24 mouse cellular contexts compared by ENCODE assay signal in the genomic region with DNA sequence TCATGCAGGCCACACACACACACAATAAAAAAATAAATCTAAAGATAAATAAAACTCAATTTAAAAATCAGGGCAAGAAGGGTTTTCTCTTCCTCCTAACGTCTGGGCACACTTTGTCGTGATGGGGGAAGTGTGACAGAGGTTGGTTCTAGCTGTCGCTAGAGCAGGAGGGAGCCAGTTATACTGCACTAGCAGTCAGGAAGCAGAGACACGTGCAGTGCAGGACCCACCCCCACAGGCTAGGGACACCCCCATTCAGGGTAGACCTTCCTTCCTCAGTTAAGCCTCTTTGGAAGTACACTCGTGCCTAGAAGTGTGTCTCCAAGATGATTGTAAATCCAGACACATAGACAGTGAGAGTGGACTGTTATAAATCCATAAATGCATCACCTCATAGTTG. TPM values are rescaled to one million over a fixed set of nuclear protein-coding genes. Genes with fewer than 3 reads are reported as not detected.
DNase-seq lines count a peak whose midpoint lies in the region; ATAC-seq lines count a peak whose summit lies in the region.
"Had no signal": no experiment of that assay in that cellular context is flagged by ENCODE, and none has a peak within 500 bp of the region (broad histone marks: within the 10 kb centered on the region; RNA-seq: fewer than 3 reads in every experiment).

No protein-coding gene starts in this region.

- peak overlapping the region; percentile 16; the same call in 1 of the 2 replicates for H3K27ac ChIP-seq in macrophage
- H3K27ac ChIP-seq: embryonic facial prominence, embryonic 10.5 days; embryonic facial prominence, embryonic 13.5 days; forebrain, embryonic 12.5 days; forebrain, embryonic 15.5 days; heart, adult 2 months; hindbrain, embryonic 12.5 days; hindbrain, embryonic 15.5 days; intestine, embryonic 15.5 days had no signal

- no peaks in the 10 kb centered on the region for H3K36me3 ChIP-seq in macrophage (ENCODE audit: inconsistent target)
- H3K36me3 ChIP-seq: intestine, embryonic 15.5 days had no signal

- DNase-seq in A20 (ENCODE audit: low read depth, low spot score) = peak; percentile 23
- peak; percentile 40 for DNase-seq in CD4-positive, CD25-positive, alpha-beta regulatory T cell, adult 2 months (ENCODE audit: low read depth, low spot score)
- no peak for DNase-seq in kidney, postnatal 4 days
- DNase-seq in lung, postnatal 10 days = no peak
- DNase-seq in kidney, adult 11 months = no peak
- DNase-seq in cerebellum, adult 8-10 months = no peak
- DNase-seq: adrenal gland, postnatal 10 days; adrenal gland, postnatal 36 days; cerebellum, adult 18-20 months; cerebellum, adult 9-11 months; cerebellum, postnatal 36 days; embryo, embryonic 11 days; gastrocnemius, postnatal 10 days; heart, adult 2 months had no signal

- H3K4me3 ChIP-seq in macrophage (ENCODE audit: inconsistent target) = no peak overlapping the region
- H3K4me3 ChIP-seq: embryonic facial prominence, embryonic 10.5 days; embryonic facial prominence, embryonic 13.5 days; erythroblast, embryonic 14.5 days; forebrain, embryonic 12.5 days; forebrain, embryonic 15.5 days; heart, adult 2 months; hindbrain, embryonic 12.5 days; hindbrain, embryonic 15.5 days; intestine, embryonic 15.5 days had no signal

- H3K79me2 ChIP-seq in macrophage (ENCODE audit: inconsistent target) = no peaks in the 10 kb centered on the region

- 19% methylated on average over 5 of the region's 5 CpGs for WGBS in macrophage (ENCODE audit: missing documents)

- ATAC-seq in activated CD4-positive, CD25-positive, alpha-beta regulatory T cell, adult 4 months = peak; percentile 46
- ATAC-seq: forebrain, embryonic 15.5 days; intestine, embryonic 15.5 days had no signal

RNA-seq across cellular contexts. Expression of a gene that starts 12.6 kb away (rescaled TPM):
- 1 to 10 TPM in 1 of 2 experiments, under 1 TPM in 1; 0.17 to 2.4 TPM for polyA plus RNA-seq in activated CD4-positive, CD25-positive, alpha-beta regulatory T cell, adult 4 months (2017; shearing (Covaris generic))
- 10 to 100 TPM in 15 of 26 experiments, 1 to 10 TPM in 8, under 1 TPM in 3; 0.33 to 40.0 (median 13.2) TPM for total RNA-seq in macrophage (2018; cell fraction: chromatin; rRNA removed)
- 1 to 10 TPM in 24 of 26 experiments, under 1 TPM in 2; 0.57 to 5.0 (median 2.7) TPM for total RNA-seq in macrophage (2018; cell fraction: cytosol; rRNA removed)
- total RNA-seq in macrophage (2018; cell fraction: nucleus; rRNA removed) = 10 to 100 TPM in 5 of 26 experiments, 1 to 10 TPM in 21; 1.5 to 14.9 (median 5.4) TPM
- polyA plus RNA-seq in macrophage (2018) = 1.7 to 3.2 TPM (median 1.9 TPM) in 3 replicates

RNA-seq across cellular contexts. Expression of a gene that starts 18.7 kb away (rescaled TPM):
- 1,000 to 10,000 TPM; 1,435 to 1,661 TPM for polyA plus RNA-seq in activated CD4-positive, CD25-positive, alpha-beta regulatory T cell, adult 4 months (2017; shearing (Covaris generic))
- 100 to 1,000 TPM in 1 of 26 experiments, 10 to 100 TPM in 25; 31.1 to 216 (median 55.7) TPM for total RNA-seq in macrophage (2018; cell fraction: chromatin; rRNA removed)
- total RNA-seq in macrophage (2018; cell fraction: cytosol; rRNA removed) = 100 to 1,000 TPM; 282 to 615 (median 404) TPM
- 100 to 1,000 TPM in 3 of 26 experiments, 10 to 100 TPM in 23; 37.4 to 123 (median 71.6) TPM for total RNA-seq in macrophage (2018; cell fraction: nucleus; rRNA removed)
- 621 to 1,326 TPM (median 1,292 TPM) in 3 replicates for polyA plus RNA-seq in macrophage (2018)

RNA-seq across cellular contexts. Expression of a gene that starts 18.9 kb away (rescaled TPM):
- polyA plus RNA-seq in activated CD4-positive, CD25-positive, alpha-beta regulatory T cell, adult 4 months (2017; shearing (Covaris generic)) = 1 to 10 TPM in 1 of 2 experiments, under 1 TPM in 1; 0.88 to 1.2 TPM
- total RNA-seq in macrophage (2018; cell fraction: chromatin; rRNA removed) = 1 to 10 TPM in 1 of 26 experiments, under 1 TPM in 15, not detected in 10; 0.13 to 1.4 (median 0.41) TPM
- total RNA-seq in macrophage (2018; cell fraction: cytosol; rRNA removed) = under 1 TPM; 0.12 to 0.85 (median 0.32) TPM
- 1 to 10 TPM in 2 of 26 experiments, under 1 TPM in 15, not detected in 9; 0.14 to 2.0 (median 0.32) TPM for total RNA-seq in macrophage (2018; cell fraction: nucleus; rRNA removed)
- polyA plus RNA-seq in macrophage (2018) = 0.40 to 0.43 TPM (median 0.42 TPM) in 3 replicates

Comparison
In these comparisons a context has a peak if more than half of its experiments do, and no peak if none do; other contexts are left out.
1. DNase-seq: peak in A20 (single experiment) and CD4-positive, CD25-positive, alpha-beta regulatory T cell, adult 2 months (single experiment); none in kidney, postnatal 4 days (0 of 2), lung, postnatal 10 days (single experiment), kidney, adult 11 months (single experiment) and cerebellum, adult 8-10 months (single experiment).